Mouse (Mus musculus): ENCODE results near the gene Sec23ip. TPM values are rescaled to one million over a fixed set of nuclear protein-coding genes. Genes with fewer than 3 reads are reported as not detected.

Gene Sec23ip
- polyA plus RNA-seq, 1 experiment: 21.2 TPM

DNA sequence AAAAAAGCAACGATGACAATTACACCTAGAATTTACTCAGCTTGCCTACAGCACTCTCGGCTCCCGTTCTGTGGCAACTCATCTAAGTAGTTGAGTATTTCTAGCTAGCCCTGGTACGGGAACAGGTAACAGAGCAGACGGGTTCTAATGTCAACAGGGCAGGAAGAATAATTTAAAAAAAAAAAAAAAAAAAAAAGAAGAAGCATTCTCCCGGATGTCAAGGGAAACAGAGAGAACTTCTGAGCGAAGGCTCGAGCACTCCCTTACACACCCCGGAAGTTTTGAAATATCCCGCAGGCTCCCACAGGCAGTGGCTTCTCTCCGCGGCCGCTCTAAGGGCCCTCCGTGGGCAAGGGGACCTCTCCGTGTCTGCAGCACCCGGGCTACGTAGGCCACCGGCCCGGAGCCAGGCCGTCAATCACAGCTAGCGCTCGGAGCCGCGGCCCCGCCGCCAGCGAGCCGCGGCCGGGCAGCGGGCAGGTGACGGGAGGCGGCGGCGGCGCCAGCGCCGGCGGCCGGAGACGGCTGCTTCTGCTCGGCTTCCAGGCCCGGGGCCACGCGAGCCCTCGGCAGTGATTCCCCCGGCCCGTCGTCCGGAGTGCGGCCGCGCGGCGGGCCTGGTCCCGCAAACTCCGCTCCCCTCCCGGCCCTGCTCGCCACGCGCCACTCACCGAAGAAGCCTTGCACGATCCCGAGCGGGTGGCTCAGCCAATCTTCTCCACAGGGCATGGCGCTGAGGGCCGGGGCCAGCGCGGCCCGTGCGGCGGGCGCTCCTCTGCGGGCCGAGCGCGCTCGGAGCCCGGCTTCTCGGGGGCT is 5.1 kb upstream of the Sec23ip start:
- H3K79me2 ChIP-seq (ENCODE audit: control insufficient read depth, insufficient read depth): peaks cover 55% of the 10 kb centered on the region
- H3ac ChIP-seq (ENCODE audit: control insufficient read depth, insufficient read length, low read depth): peak overlapping the region; percentile 95
- no peaks in the 10 kb centered on the region for H3K27me3 ChIP-seq (ENCODE audit: control insufficient read depth, insufficient read depth, insufficient read length)
- TF ChIP-seq FOSL1 (IDR thresholded peaks at IDR 0.05; ENCODE audit: insufficient read depth, low read length, poor library complexity, severe bottlenecking) (no peak), CEBPB (IDR thresholded peaks at IDR 0.05; ENCODE audit: low read depth) (no peak), MYOG (IDR thresholded peaks at IDR 0.05; ENCODE audit: control insufficient read depth, extremely low read depth, insufficient read length) (no peak), USF1 (IDR thresholded peaks at IDR 0.05; ENCODE audit: low read depth) (no peak), MYOD1 (IDR thresholded peaks at IDR 0.05; ENCODE audit: control insufficient read depth, insufficient read length, low read depth) (no peak), CTCF (IDR thresholded peaks at IDR 0.05; ENCODE audit: control insufficient read depth, insufficient read depth, insufficient read length) (no peak), MAX (IDR thresholded peaks at IDR 0.05) (no peak)
- peaks cover 10% of the 10 kb centered on the region for H3K36me3 ChIP-seq (ENCODE audit: control insufficient read depth, insufficient read depth)
- peaks cover 51% of the 10 kb centered on the region for H3K79me3 ChIP-seq (ENCODE audit: low read depth)
- H3K4me3 ChIP-seq (ENCODE audit: insufficient read depth, poor library complexity, severe bottlenecking): peak overlapping the region; percentile 91

DNA sequence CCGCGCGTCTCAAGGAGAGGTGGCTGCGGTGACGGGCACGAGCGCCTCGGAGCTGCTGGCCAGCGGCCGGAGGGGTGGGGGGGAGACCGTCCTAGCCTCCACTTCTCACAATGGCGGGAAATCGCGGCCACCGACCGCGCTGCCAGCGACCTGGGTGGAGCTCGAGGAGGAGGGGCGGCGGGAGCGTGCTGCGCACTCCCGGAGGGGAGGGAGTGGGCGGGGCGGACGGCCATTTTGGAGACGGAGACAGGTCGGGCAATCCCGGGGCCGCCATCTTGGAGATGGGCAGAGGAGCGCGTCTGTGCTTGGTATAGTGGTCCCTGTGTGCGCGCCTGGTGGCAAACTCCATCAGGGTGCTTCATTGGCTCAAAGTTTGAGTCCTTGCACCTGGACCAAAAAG is 4.4 kb upstream of the Sec23ip start, which contains the start of gene Mcmbp:
Mcmbp (minus strand) TSS at position 162 of the 400 bp plus-strand sequence.
- Histone ChIP-seq H3K4me3 (ENCODE audit: insufficient read depth, poor library complexity, severe bottlenecking) (peak within 1 kb of the TSS; percentile 91), H3K36me3 (ENCODE audit: control insufficient read depth, insufficient read depth) (peaks cover 10% of the 10 kb centered on the region), H3K79me2 (ENCODE audit: control insufficient read depth, insufficient read depth) (peaks cover 55% of the 10 kb centered on the region), H3K79me3 (ENCODE audit: low read depth) (peaks cover 49% of the 10 kb centered on the region), H3ac (ENCODE audit: control insufficient read depth, insufficient read length, low read depth) (peak within 1 kb of the TSS; percentile 95), H3K27me3 (ENCODE audit: control insufficient read depth, insufficient read depth, insufficient read length) (no peaks in the 10 kb centered on the region)
- TF ChIP-seq CEBPB (IDR thresholded peaks at IDR 0.05; ENCODE audit: low read depth): no peak
- TF ChIP-seq MAX (IDR thresholded peaks at IDR 0.05): peak; percentile 49
- no peak for TF ChIP-seq CTCF (IDR thresholded peaks at IDR 0.05; ENCODE audit: control insufficient read depth, insufficient read depth, insufficient read length)

DNA sequence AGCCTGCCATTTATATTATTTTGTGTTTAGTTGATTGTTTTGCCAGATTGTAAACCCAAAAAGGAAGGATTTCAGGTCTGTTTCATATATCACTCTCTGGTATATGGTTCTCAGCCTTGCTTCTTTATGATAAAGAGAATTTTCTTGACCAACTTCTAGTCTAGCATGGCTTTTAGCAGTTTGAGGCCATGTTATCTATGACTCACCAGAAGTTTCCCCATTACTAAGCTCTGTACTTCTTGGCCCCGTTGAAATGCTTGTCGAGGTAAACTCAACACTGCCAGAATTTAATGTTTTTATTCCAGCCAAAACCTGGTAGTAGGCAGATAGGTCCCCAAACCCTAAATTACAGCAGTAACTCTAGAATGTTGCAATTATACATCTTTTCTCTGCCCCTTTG is 845 bp upstream of the Sec23ip start:
- Histone ChIP-seq H3K79me3 (ENCODE audit: low read depth) (peaks cover 46% of the 10 kb centered on the region), H3K79me2 (ENCODE audit: control insufficient read depth, insufficient read depth) (peaks cover 55% of the 10 kb centered on the region), H3K36me3 (ENCODE audit: control insufficient read depth, insufficient read depth) (peaks cover 7% of the 10 kb centered on the region), H3ac (ENCODE audit: control insufficient read depth, insufficient read length, low read depth) (no peak overlapping the region), H3K27me3 (ENCODE audit: control insufficient read depth, insufficient read depth, insufficient read length) (no peaks in the 10 kb centered on the region), H3K4me3 (ENCODE audit: insufficient read depth, poor library complexity, severe bottlenecking) (peak overlapping the region; percentile 96)
- TF ChIP-seq MAX (IDR thresholded peaks at IDR 0.05): no peak
- TF ChIP-seq FOSL1 (IDR thresholded peaks at IDR 0.05; ENCODE audit: insufficient read depth, low read length, poor library complexity, severe bottlenecking): no peak
- TF ChIP-seq MYOD1 (IDR thresholded peaks at IDR 0.05; ENCODE audit: control insufficient read depth, insufficient read length, low read depth): no peak

DNA sequence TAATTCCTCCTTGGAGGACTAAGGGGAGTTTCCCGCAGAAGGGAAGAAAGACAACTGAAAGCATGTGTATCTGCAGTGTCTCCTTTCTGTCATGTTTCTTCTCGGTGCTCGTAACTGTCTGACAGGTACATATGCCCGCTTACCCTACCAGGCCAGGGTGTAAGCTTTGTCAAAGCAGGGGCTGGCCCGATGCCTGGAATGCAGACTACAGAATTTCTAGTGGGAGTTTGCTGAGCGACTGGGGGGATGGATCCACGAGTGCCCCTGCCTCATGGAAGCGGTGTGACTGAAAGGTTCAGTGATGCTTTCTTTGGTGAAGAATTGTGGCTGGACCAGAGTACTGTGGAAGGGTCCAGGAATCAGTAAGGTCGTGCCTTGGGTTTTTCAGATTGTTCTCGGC is 1.4 kb downstream of the Sec23ip start:
- Histone ChIP-seq H3K79me3 (ENCODE audit: low read depth) (peaks cover 45% of the 10 kb centered on the region), H3ac (ENCODE audit: control insufficient read depth, insufficient read length, low read depth) (no peak overlapping the region), H3K36me3 (ENCODE audit: control insufficient read depth, insufficient read depth) (peaks cover 20% of the 10 kb centered on the region), H3K27me3 (ENCODE audit: control insufficient read depth, insufficient read depth, insufficient read length) (no peaks in the 10 kb centered on the region), H3K4me3 (ENCODE audit: insufficient read depth, poor library complexity, severe bottlenecking) (no peak overlapping the region), H3K79me2 (ENCODE audit: control insufficient read depth, insufficient read depth) (peaks cover 64% of the 10 kb centered on the region)
- TF ChIP-seq MAX (IDR thresholded peaks at IDR 0.05) (no peak), USF1 (IDR thresholded peaks at IDR 0.05; ENCODE audit: low read depth) (no peak), FOSL1 (IDR thresholded peaks at IDR 0.05; ENCODE audit: insufficient read depth, low read length, poor library complexity, severe bottlenecking) (no peak), MYOG (IDR thresholded peaks at IDR 0.05; ENCODE audit: control insufficient read depth, extremely low read depth, insufficient read length) (no peak), CTCF (IDR thresholded peaks at IDR 0.05; ENCODE audit: control insufficient read depth, insufficient read depth, insufficient read length) (no peak), MYOD1 (IDR thresholded peaks at IDR 0.05; ENCODE audit: control insufficient read depth, insufficient read length, low read depth) (no peak), CEBPB (IDR thresholded peaks at IDR 0.05; ENCODE audit: low read depth) (no peak)

DNA sequence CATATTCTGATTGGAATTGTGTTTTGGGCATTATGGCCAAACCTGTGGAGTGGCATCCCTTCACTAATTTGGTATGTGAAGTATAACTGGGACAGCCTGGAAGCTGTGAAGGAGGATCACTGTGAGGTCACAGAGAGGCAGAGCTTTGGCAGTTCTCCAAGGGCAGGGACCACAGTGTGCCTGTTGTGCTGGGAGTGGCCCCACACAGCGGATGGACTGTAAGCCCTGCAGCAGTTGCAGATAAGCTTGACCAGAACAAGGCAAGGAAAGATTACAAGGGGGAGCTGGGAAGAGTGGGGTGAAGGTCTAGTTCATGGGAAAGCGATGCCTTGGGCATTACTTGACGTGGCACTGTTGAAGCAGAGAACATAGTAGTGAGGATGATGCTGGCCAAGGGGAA is 4.0 kb downstream of the Sec23ip start:
- TF ChIP-seq FOSL1 (IDR thresholded peaks at IDR 0.05; ENCODE audit: insufficient read depth, low read length, poor library complexity, severe bottlenecking) (no peak), MAX (IDR thresholded peaks at IDR 0.05) (no peak), USF1 (IDR thresholded peaks at IDR 0.05; ENCODE audit: low read depth) (no peak)
- Histone ChIP-seq H3K79me3 (ENCODE audit: low read depth) (peaks cover 45% of the 10 kb centered on the region), H3ac (ENCODE audit: control insufficient read depth, insufficient read length, low read depth) (no peak overlapping the region), H3K27me3 (ENCODE audit: control insufficient read depth, insufficient read depth, insufficient read length) (no peaks in the 10 kb centered on the region), H3K79me2 (ENCODE audit: control insufficient read depth, insufficient read depth) (peaks cover 66% of the 10 kb centered on the region), H3K4me3 (ENCODE audit: insufficient read depth, poor library complexity, severe bottlenecking) (no peak overlapping the region), H3K36me3 (ENCODE audit: control insufficient read depth, insufficient read depth) (peaks cover 41% of the 10 kb centered on the region)

DNA sequence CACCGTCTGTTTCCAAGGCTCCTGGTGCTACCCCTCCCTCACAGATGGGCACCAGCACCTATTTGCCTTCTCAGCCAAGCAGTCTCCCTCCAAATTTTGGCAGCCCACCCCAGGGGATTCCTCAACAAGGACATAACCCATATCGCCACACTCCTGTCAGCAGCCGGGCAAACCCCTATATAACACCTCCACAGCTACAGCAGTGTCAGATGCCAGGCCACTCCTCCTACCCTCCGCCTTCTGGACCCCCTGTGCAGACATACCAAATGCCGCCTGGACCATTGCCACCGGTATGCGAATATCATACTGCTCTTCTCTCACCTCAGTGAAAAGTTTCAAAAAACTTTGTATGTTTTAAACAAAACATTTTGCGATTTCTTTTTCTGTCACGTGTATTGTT is 5.6 kb downstream of the Sec23ip start:
- Histone ChIP-seq H3ac (ENCODE audit: control insufficient read depth, insufficient read length, low read depth) (no peak overlapping the region), H3K36me3 (ENCODE audit: control insufficient read depth, insufficient read depth) (peaks cover 51% of the 10 kb centered on the region), H3K79me2 (ENCODE audit: control insufficient read depth, insufficient read depth) (peaks cover 61% of the 10 kb centered on the region), H3K27me3 (ENCODE audit: control insufficient read depth, insufficient read depth, insufficient read length) (no peaks in the 10 kb centered on the region), H3K79me3 (ENCODE audit: low read depth) (peaks cover 40% of the 10 kb centered on the region), H3K4me3 (ENCODE audit: insufficient read depth, poor library complexity, severe bottlenecking) (no peak overlapping the region)
- TF ChIP-seq CTCF (IDR thresholded peaks at IDR 0.05; ENCODE audit: control insufficient read depth, insufficient read depth, insufficient read length) (no peak), MYOD1 (IDR thresholded peaks at IDR 0.05; ENCODE audit: control insufficient read depth, insufficient read length, low read depth) (no peak), FOSL1 (IDR thresholded peaks at IDR 0.05; ENCODE audit: insufficient read depth, low read length, poor library complexity, severe bottlenecking) (no peak), USF1 (IDR thresholded peaks at IDR 0.05; ENCODE audit: low read depth) (no peak), MYOG (IDR thresholded peaks at IDR 0.05; ENCODE audit: control insufficient read depth, extremely low read depth, insufficient read length) (no peak), MAX (IDR thresholded peaks at IDR 0.05) (no peak), CEBPB (IDR thresholded peaks at IDR 0.05; ENCODE audit: low read depth) (no peak)

Measured in C2C12 (cell line).